Mouse (Mus musculus): ENCODE results near the gene Nxf7.

DNA sequence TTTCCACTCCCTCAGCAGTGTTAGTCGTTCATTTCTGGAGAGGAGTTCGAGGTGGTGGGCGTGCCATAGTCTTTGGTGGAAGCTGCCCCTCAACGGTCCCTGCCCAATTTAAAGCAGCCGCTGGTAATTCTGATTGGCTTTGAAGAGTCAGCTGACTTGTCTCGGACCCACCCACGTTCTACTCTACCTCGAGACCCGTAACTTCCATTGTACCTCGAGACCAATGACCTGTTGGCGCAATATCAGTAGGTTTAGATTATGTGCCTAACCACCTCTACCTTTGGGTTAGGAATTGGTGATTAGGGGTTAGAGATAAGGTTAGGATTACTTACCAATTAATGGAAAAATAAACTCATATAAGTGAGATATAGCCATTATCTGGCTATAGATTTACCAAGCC lies 29.0 kb upstream of the Nxf7 start, which contains the start of gene Prame:
- no peak for TF ChIP-seq CTCF (IDR thresholded peaks at IDR 0.05; ENCODE audit: extremely low read depth, insufficient read depth, low read length)
- no peak for TF ChIP-seq POLR2A (IDR thresholded peaks at IDR 0.05; ENCODE audit: extremely low read depth, insufficient read depth, low read length)
